Mouse (Mus musculus): ENCODE measurements around the gene Stag1. TPM values are rescaled to one million over a fixed set of nuclear protein-coding genes. Genes with fewer than 3 reads are reported as not detected.
"Not testable (repeated sequence)": the region's sequence is repeated elsewhere in the genome, so short reads cannot be mapped to it uniquely, and the experiment has no call there.

The Stag1 gene
- polyA plus RNA-seq, 1 experiment from 2014 or later: 69.9 TPM

DNA sequence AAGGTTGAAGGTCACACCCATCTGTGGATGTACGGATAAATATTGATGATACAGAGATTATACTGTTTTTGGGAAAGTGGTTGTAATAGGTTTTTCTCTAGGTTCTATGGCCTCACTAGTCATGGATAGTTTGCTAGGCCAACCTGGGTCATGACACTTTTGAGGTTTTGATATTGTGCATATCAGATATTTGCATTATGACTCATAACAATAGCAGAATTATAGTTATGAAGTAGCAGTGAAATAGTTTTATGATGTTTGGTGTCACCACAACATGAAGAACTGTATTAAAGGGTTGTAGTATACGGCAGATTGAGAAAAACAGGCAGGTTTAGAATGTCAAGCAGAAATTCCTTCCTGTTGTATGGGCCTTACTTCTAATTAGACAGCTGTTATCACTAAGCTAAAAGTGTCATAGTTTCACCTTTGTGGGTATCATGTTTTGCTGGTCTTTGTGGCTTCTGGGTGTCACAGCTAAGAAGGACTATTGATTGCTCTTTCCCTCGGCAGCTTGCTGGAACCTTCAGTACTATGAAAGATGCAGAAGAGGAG, 92.2 kb downstream of the Stag1 start:
- Histone ChIP-seq H3K4me2 (replicated peaks; ENCODE audit: low read depth, low read length) (no peak overlapping the region), H3K36me3 (ENCODE audit: control insufficient read depth, insufficient read depth, low read length) (no peaks in the 10 kb centered on the region), H3K27ac (ENCODE audit: low read depth, low read length) (no peak overlapping the region), H3K9me3 (ENCODE audit: control insufficient read depth, low read length) (no peaks in the 10 kb centered on the region), H3K27me3 (ENCODE audit: control insufficient read depth, insufficient read depth, low read length) (no peaks in the 10 kb centered on the region), H3K4me1 (ENCODE audit: control insufficient read depth, insufficient read depth, low read length) (no peaks in the 10 kb centered on the region), H3K4me3 (ENCODE audit: low read length) (no peak overlapping the region), H3K9ac (ENCODE audit: low read depth, low read length) (no peak overlapping the region)
- ATAC-seq (ENCODE audit: low FRiP score, low TSS enrichment): no peak
- 79% methylated on average over 3 of the region's 3 CpGs for WGBS

GRCm38 (mm10) chr9:100692239-100692638, 94.6 kb downstream of the Stag1 start:
- no peak for ATAC-seq (ENCODE audit: low FRiP score, low TSS enrichment)
- Histone ChIP-seq H3K4me2 (replicated peaks; ENCODE audit: low read depth, low read length) (no peak overlapping the region), H3K4me3 (ENCODE audit: low read length) (no peak overlapping the region), H3K36me3 (ENCODE audit: control insufficient read depth, insufficient read depth, low read length) (no peaks in the 10 kb centered on the region), H3K4me1 (ENCODE audit: control insufficient read depth, insufficient read depth, low read length) (no peaks in the 10 kb centered on the region), H3K27ac (ENCODE audit: low read depth, low read length) (no peak overlapping the region), H3K27me3 (ENCODE audit: control insufficient read depth, insufficient read depth, low read length) (no peaks in the 10 kb centered on the region), H3K9ac (ENCODE audit: low read depth, low read length) (no peak overlapping the region), H3K9me3 (ENCODE audit: control insufficient read depth, low read length) (no peaks in the 10 kb centered on the region)
- 83% methylated on average over 1 of the region's 1 CpGs for WGBS

DNA sequence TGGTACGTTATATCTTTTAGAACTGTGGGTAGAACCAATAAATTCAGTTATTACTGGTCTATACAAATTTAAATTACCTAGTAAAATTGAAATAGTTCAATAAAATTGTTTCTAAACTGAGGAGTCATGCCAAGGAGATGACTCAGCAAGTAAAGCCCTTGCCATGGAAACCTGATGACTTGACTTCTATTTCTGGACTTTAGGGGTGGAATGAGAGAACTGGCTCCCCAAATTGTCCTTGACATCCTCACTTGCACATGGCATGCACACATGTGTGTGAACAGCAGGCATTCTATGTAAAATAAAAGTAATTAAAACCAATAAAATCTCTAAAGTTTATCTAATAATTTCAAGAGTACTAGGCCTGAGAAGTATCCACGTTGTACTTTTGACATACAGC, 98.9 kb downstream of the Stag1 start:
- ATAC-seq (ENCODE audit: low FRiP score, low TSS enrichment): no peak
- no peak overlapping the region for H3K4me2 ChIP-seq (replicated peaks; ENCODE audit: low read depth, low read length)
- no peaks in the 10 kb centered on the region for H3K4me1 ChIP-seq (ENCODE audit: control insufficient read depth, insufficient read depth, low read length)
- H3K27ac ChIP-seq (ENCODE audit: low read depth, low read length): no peak overlapping the region
- no peaks in the 10 kb centered on the region for H3K9me3 ChIP-seq (ENCODE audit: control insufficient read depth, low read length)
- H3K4me3 ChIP-seq (ENCODE audit: low read length): no peak overlapping the region
- 84% methylated on average over 2 of the region's 2 CpGs for WGBS
- H3K27me3 ChIP-seq (ENCODE audit: control insufficient read depth, insufficient read depth, low read length): no peaks in the 10 kb centered on the region
- no peaks in the 10 kb centered on the region for H3K36me3 ChIP-seq (ENCODE audit: control insufficient read depth, insufficient read depth, low read length)
- no peak overlapping the region for H3K9ac ChIP-seq (ENCODE audit: low read depth, low read length)

DNA sequence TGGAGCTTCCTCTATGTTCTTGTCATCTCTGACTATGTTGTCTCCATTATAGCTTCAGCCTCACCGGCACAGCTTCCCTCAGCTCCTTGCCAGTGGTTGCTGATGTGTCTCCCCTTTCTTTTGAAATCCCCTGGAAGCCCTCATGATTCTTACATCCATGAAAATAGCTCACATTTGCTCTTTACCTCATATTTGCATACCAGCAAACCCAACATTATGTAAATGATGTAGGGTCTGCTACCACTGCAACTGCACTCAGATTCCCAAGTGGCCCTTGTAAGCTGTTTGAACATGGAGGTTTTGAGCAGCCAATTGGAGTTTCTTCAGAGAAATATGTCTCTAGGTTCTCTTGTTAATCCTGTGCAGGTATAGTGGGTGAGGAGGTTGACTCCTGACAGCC, 110.0 kb downstream of the Stag1 start:
- Histone ChIP-seq H3K36me3 (ENCODE audit: control insufficient read depth, insufficient read depth, low read length) (no peaks in the 10 kb centered on the region), H3K4me1 (ENCODE audit: control insufficient read depth, insufficient read depth, low read length) (no peaks in the 10 kb centered on the region), H3K4me2 (replicated peaks; ENCODE audit: low read depth, low read length) (no peak overlapping the region), H3K9ac (ENCODE audit: low read depth, low read length) (no peak overlapping the region), H3K4me3 (ENCODE audit: low read length) (no peak overlapping the region), H3K9me3 (ENCODE audit: control insufficient read depth, low read length) (no peaks in the 10 kb centered on the region), H3K27ac (ENCODE audit: low read depth, low read length) (no peak overlapping the region), H3K27me3 (ENCODE audit: control insufficient read depth, insufficient read depth, low read length) (no peaks in the 10 kb centered on the region)
- ATAC-seq (ENCODE audit: low FRiP score, low TSS enrichment): no peak
- 100% methylated on average over 1 of the region's 1 CpGs for WGBS

GRCm38 (mm10) chr9:100711665-100712064, 114.1 kb downstream of the Stag1 start:
- no peaks in the 10 kb centered on the region for H3K4me1 ChIP-seq (ENCODE audit: control insufficient read depth, insufficient read depth, low read length)
- no peaks in the 10 kb centered on the region for H3K9me3 ChIP-seq (ENCODE audit: control insufficient read depth, low read length)
- H3K4me3 ChIP-seq (ENCODE audit: low read length): no peak overlapping the region
- H3K36me3 ChIP-seq (ENCODE audit: control insufficient read depth, insufficient read depth, low read length): 0 out of 2 replicates have a peak, but pooled peaks cover 4% of the 10 kb centered on the region
- ATAC-seq (ENCODE audit: low FRiP score, low TSS enrichment): no peak
- WGBS: 82% methylated on average over 2 of the region's 2 CpGs
- no peaks in the 10 kb centered on the region for H3K27me3 ChIP-seq (ENCODE audit: control insufficient read depth, insufficient read depth, low read length)
- no peak overlapping the region for H3K9ac ChIP-seq (ENCODE audit: low read depth, low read length)
- no peak overlapping the region for H3K27ac ChIP-seq (ENCODE audit: low read depth, low read length)
- no peak overlapping the region for H3K4me2 ChIP-seq (replicated peaks; ENCODE audit: low read depth, low read length)

GRCm38 (mm10) chr9:100724832-100725231, 127.2 kb downstream of the Stag1 start:
- not testable (repeated sequence) for H3K27me3 ChIP-seq (ENCODE audit: control insufficient read depth, insufficient read depth, low read length); H3K36me3 ChIP-seq (ENCODE audit: control insufficient read depth, insufficient read depth, low read length); H3K27ac ChIP-seq (ENCODE audit: low read depth, low read length); H3K9ac ChIP-seq (ENCODE audit: low read depth, low read length); H3K9me3 ChIP-seq (ENCODE audit: control insufficient read depth, low read length); H3K4me3 ChIP-seq (ENCODE audit: low read length); ATAC-seq (ENCODE audit: low FRiP score, low TSS enrichment); H3K4me2 ChIP-seq (replicated peaks; ENCODE audit: low read depth, low read length); H3K4me1 ChIP-seq (ENCODE audit: control insufficient read depth, insufficient read depth, low read length)
- WGBS: 92% methylated on average over 2 of the region's 2 CpGs

DNA sequence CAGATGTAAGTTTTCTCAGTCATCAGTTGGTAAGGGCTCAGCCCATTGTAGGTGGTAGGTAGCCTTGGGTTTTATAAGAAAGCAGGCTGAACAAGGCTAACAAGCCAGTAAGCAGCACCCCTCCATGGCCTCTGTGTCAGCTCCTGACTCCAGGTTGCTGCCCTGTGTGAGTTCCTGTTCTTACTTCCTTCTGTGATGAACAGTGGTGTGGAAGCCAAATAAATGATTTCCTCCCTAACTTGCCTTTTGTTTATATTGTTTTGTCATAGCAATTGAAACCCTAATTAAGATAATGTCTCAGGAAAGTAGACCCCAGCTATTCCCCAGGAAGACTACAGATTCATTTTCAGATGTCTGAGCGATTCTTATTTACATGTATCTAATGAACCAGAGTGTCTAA, 134.2 kb downstream of the Stag1 start:
- no peaks in the 10 kb centered on the region for H3K36me3 ChIP-seq (ENCODE audit: control insufficient read depth, insufficient read depth, low read length)
- H3K4me2 ChIP-seq (replicated peaks; ENCODE audit: low read depth, low read length): no peak overlapping the region
- H3K9me3 ChIP-seq (ENCODE audit: control insufficient read depth, low read length): no peaks in the 10 kb centered on the region
- 94% methylated on average over 1 of the region's 1 CpGs for WGBS
- ATAC-seq (ENCODE audit: low FRiP score, low TSS enrichment): no peak
- no peaks in the 10 kb centered on the region for H3K4me1 ChIP-seq (ENCODE audit: control insufficient read depth, insufficient read depth, low read length)
- H3K4me3 ChIP-seq (ENCODE audit: low read length): no peak overlapping the region
- no peaks in the 10 kb centered on the region for H3K27me3 ChIP-seq (ENCODE audit: control insufficient read depth, insufficient read depth, low read length)
- H3K9ac ChIP-seq (ENCODE audit: low read depth, low read length): no peak overlapping the region
- no peak overlapping the region for H3K27ac ChIP-seq (ENCODE audit: low read depth, low read length)

GRCm38 (mm10) chr9:100733907-100734440, 136.4 kb downstream of the Stag1 start:
- WGBS: 82% methylated on average over 6 of the region's 6 CpGs

DNA sequence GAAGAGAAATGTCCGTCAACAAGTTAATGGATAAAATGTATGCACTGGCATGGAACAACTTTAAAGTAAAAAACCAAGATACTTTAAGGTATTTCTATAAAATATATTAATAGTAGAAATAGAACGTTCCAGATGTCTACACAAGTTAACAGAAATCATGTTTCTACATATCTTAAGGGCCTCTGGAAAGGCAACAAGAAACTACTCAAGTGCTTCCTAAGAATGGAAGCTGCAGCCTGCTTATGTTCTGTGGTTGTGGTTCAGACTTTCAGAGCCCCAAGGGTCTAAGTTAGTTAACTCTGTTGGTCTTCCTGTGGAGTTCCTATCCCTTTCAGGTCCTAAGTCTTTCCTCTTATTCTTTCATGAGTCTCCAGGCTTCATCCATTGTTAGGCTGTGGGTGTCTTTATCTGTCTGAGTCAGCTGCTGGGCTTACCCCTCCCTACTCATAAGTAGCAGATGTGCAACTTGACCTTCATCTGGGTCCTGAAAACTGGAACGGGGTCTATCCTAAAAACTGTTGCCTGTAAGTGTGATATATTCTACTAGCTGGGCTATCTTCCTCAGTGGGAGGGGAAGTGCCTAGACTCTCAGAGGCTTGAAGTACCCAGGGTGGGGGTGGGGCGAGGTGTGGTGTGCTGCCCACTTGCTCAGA, 138.5 kb downstream of the Stag1 start:
- no peak overlapping the region for H3K9ac ChIP-seq (ENCODE audit: low read depth, low read length)

More at GRCm38 (mm10) chr9:100733907-100734440, 136.4 kb downstream of the Stag1 start:
- Histone ChIP-seq H3K9me3 (ENCODE audit: control insufficient read depth, low read length) (no peaks in the 10 kb centered on the region), H3K4me1 (ENCODE audit: control insufficient read depth, insufficient read depth, low read length) (no peaks in the 10 kb centered on the region), H3K27ac (ENCODE audit: low read depth, low read length) (no peak overlapping the region), H3K9ac (ENCODE audit: low read depth, low read length) (no peak overlapping the region), H3K4me3 (ENCODE audit: low read length) (no peak overlapping the region), H3K27me3 (ENCODE audit: control insufficient read depth, insufficient read depth, low read length) (no peaks in the 10 kb centered on the region), H3K36me3 (ENCODE audit: control insufficient read depth, insufficient read depth, low read length) (no peaks in the 10 kb centered on the region), H3K4me2 (replicated peaks; ENCODE audit: low read depth, low read length) (no peak overlapping the region)
- ATAC-seq (ENCODE audit: low FRiP score, low TSS enrichment): no peak

More for the DNA sequence above, 138.5 kb downstream of the Stag1 start:
- no peak overlapping the region for H3K27ac ChIP-seq (ENCODE audit: low read depth, low read length)
- H3K4me2 ChIP-seq (replicated peaks; ENCODE audit: low read depth, low read length): no peak overlapping the region
- no peaks in the 10 kb centered on the region for H3K9me3 ChIP-seq (ENCODE audit: control insufficient read depth, low read length)
- no peaks in the 10 kb centered on the region for H3K27me3 ChIP-seq (ENCODE audit: control insufficient read depth, insufficient read depth, low read length)
- 79% methylated on average over 4 of the region's 4 CpGs for WGBS
- no peaks in the 10 kb centered on the region for H3K36me3 ChIP-seq (ENCODE audit: control insufficient read depth, insufficient read depth, low read length)
- H3K4me3 ChIP-seq (ENCODE audit: low read length): no peak overlapping the region
- ATAC-seq (ENCODE audit: low FRiP score, low TSS enrichment): no peak
- H3K4me1 ChIP-seq (ENCODE audit: control insufficient read depth, insufficient read depth, low read length): no peaks in the 10 kb centered on the region

Data from kidney, embryonic 14.5 days (tissue).